Comparison of ENCODE assay signal across 15 mouse cellular contexts in genomic region chr12:17317970-17318369, GRCm38 (mm10). TPM values are rescaled to one million over a fixed set of nuclear protein-coding genes. Genes with fewer than 3 reads are reported as not detected.
A peak's percentile ranks its signal among the peaks of the same experiment; 100 is the strongest.
DNase-seq lines count a peak whose midpoint lies in the region; ATAC-seq lines count a peak whose summit lies in the region.
"Had no signal": no experiment of that assay in that cellular context is flagged by ENCODE, and none has a peak within 500 bp of the region (broad histone marks: within the 10 kb centered on the region; RNA-seq: fewer than 3 reads in every experiment).

No protein-coding gene starts in this region.

- DNase-seq in heart, postnatal 10 days = peak; percentile 5 to 16
- no peak for DNase-seq in heart, adult 8-10 months (ENCODE audit: low spot score)
- DNase-seq in adipocyte (ENCODE audit: low spot score) = peak; percentile 47
- peak; percentile 88 for DNase-seq in fat pad, adult 2 months (ENCODE audit: extremely low read depth, low read depth, low spot score)
- peak; percentile 17 to 46 for DNase-seq in lung, postnatal 4 days
- no peak for DNase-seq in T-cell, adult 2 months (ENCODE audit: low spot score)
- DNase-seq: adrenal gland, postnatal 14 days; cerebellum, adult 11-12 months; cerebellum, adult 9-10 months; cerebellum, postnatal 25 days; gastrocnemius, postnatal 10 days had no signal

- intact Hi-C loops in heart, postnatal 10 days (cut with DNase I) = no loop called here

- ATAC-seq in activated CD4-positive, CD25-positive, alpha-beta regulatory T cell, adult 4 months = no peak
- ATAC-seq: forebrain, embryonic 16.5 days; hindbrain, postnatal 0 days had no signal

RNA-seq across cellular contexts. Expression of gene Atp6v1c2, which starts 11.2 kb away (rescaled TPM):
- not detected for total RNA-seq in heart, postnatal 10 days (2021)
- under 1 TPM in 1 of 4 experiments, not detected in 3; 0.29 TPM for total RNA-seq in heart, adult 8-10 months (2022)
- polyA plus RNA-seq in activated CD4-positive, CD25-positive, alpha-beta regulatory T cell, adult 4 months (2017; shearing (Covaris generic)) = under 1 TPM in 1 of 2 experiments, not detected in 1; 0.34 TPM
- total RNA-seq: gastrocnemius, postnatal 10 days; hematopoietic stem cell, adult 5-6 weeks had no signal

RNA-seq across cellular contexts. Expression of gene Nol10, which starts 30.3 kb away (rescaled TPM):
- 1 to 10 TPM; 9.0 to 9.7 TPM for total RNA-seq in heart, postnatal 10 days (2021)
- total RNA-seq in heart, adult 8-10 months (2022) = 1 to 10 TPM; 7.1 to 8.4 (median 7.6) TPM
- polyA plus RNA-seq in activated CD4-positive, CD25-positive, alpha-beta regulatory T cell, adult 4 months (2017; shearing (Covaris generic)) = 10 to 100 TPM; 25.4 to 29.9 TPM

RNA-seq across cellular contexts. Expression of gene Pdia6, which starts 51.6 kb away (rescaled TPM):
- total RNA-seq in heart, postnatal 10 days (2021) = 100 to 1,000 TPM in 1 of 2 experiments, 10 to 100 TPM in 1; 99.0 to 122 TPM
- total RNA-seq in heart, adult 8-10 months (2022) = 100 to 1,000 TPM in 1 of 4 experiments, 10 to 100 TPM in 3; 84.8 to 109 (median 93.8) TPM
- polyA plus RNA-seq in activated CD4-positive, CD25-positive, alpha-beta regulatory T cell, adult 4 months (2017; shearing (Covaris generic)) = 100 to 1,000 TPM; 136 to 209 TPM

Comparison
In these comparisons a context has a peak if more than half of its experiments do, and no peak if none do; other contexts are left out.
1. DNase-seq: peak in heart, postnatal 10 days (2 of 2), adipocyte (single experiment), fat pad, adult 2 months (single experiment) and lung, postnatal 4 days (2 of 2); none in heart, adult 8-10 months (single experiment) and T-cell, adult 2 months (single experiment).